Mouse (Mus musculus) erythroblast, adult 5-6 weeks (primary cell): ENCODE data around the gene Frmd4b. TPM values are rescaled to one million over a fixed set of nuclear protein-coding genes. Genes with fewer than 3 reads are reported as not detected.

Experiments used
- ATAC-seq: replicated peaks from 2 replicates; pipeline ENCODE4 v1.8.0; 2016; ENCODE audit warnings: moderate number of reproducible peaks, mild to moderate bottlenecking, moderate TSS enrichment, inconsistent platforms; ENCODE audit not compliant: poor library complexity, low FRiP score, severe bottlenecking
- total RNA-seq, 2 experiments: library from RNA; stranded (forward) in 1 of 2; stranded (reverse) in 1 of 2; fragments of 150-400 nt in 1 of 2; fragments of 200-764, 138-1000 nt in 1 of 2; gene quantifications; 2 replicates each; pipeline versions ENCODE4 v1.2.3 to v1.2.4; 2015 to 2017; ENCODE audit warnings: low replicate concordance in 2 of 2

The Frmd4b gene
- total RNA-seq, 2 experiments from 2014 or later, result 2.9 to 6.1 TPM

DNA sequence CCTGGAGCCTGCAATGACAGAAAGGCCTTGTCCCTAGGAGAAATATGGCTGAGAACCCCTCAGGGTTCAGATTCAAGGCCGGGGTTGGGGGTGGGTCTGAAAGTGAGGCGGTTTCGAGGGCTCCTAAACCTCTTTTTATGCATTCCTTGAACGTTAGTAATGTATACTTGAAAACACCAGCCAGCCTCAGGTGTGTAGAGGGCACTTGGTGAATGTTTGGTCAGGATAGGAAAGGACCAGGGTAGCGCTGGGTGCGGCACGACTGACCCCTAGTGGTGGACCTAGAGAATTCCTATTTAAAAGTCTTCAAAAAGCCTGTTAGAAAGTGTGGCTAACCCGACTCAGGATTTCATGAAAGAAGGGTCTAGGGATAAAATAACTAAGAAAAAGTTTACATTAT, 91.2 kb downstream of the Frmd4b start:
- ATAC-seq, result no peak

DNA sequence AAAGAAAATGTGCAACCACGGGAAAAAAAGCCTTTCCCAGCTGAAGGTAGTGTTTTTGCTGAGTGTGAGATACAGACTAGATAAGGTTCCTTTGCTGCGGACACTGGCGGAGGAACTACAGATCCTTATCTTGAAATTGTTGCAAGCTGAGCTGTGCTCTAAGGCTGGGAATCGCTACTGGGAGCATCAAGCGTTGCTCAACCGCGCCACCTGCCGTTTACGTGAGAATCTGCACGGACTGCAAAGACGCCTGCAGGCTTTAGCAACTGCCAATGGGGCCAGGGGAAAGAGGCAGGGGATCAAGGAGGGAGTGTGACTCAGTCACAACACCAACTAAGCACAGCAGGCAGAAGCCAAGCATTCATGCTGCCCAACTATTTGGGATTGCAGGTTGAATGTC, 94.2 kb downstream of the Frmd4b start:
- no peak for ATAC-seq

DNA sequence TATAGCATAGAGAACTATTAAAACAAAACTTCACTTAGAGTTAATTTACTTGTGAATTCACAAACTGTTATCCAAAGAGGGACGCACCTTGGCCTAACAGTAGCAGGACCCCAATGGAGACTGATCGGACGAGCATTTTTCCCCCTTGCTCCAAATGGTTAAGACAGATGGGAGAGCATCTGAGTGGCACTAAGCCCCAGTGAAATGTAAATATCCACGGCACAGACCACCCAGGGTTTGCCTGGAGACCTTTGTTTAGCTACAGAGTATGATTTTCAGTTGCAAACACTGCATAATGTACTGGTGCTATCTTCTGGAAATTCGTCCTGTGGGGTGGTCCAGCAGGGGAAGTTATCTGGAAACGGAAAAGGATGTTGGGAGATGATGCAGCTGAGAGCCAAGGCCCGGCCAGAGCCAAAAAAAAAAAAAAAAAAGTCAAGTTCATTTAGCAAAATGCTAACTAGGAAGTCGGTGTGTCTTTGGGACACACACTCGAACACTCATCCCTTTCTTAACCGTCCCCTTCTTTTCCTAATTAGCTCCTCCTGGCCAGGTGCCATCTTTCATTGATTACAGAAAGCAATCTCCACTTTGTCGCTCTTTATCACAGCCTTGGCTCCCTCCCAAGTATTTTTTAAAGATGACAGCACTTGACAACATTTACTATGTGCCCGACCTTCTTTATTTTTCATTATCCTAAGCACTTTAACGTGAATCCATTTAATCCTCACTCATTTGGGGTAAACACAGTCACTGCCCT, 95.9 kb downstream of the Frmd4b start:
- no peak for ATAC-seq

DNA sequence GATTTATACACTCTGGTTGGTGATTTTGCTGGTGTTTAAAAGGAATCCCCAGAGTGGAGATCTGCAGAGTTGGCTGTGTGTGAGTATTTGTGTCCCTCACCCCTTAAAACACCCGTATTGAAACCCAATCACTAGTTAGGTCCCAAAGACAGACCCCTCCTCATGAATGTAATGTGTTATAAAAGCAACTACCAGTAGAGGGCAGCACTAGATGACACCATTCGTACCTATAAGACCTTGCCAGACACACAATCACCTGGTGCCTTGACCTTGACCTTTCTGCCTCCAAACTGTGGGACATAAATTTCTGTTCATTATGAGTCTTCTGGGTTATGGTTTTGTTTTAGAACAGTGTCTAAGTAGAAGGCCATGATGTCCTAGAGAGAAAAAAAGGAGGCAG, 96.8 kb downstream of the Frmd4b start:
- no peak for ATAC-seq

DNA sequence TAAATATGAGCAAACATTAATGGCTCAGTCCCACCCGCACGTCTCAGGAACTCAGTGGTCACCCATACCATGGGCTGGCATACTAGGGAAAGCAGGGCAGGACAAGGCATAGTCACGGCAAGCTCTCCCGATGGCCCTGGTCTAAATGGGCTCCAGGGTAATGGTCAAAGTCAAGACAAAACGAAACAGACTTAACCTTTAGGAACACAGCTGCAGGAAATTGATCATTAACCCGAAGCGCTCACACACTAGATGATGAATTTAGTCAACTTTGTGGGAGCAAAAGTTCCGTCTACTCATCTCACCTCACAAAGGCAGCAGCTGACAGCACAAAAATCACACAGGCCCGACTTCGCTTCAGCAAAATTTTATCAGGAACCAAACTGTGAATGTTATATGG, 97.8 kb downstream of the Frmd4b start:
- ATAC-seq, result no peak

- no peak for ATAC-seq
Observed at GRCm38 (mm10) chr6:97518467-97518866, 98.9 kb downstream of the Frmd4b start.

DNA sequence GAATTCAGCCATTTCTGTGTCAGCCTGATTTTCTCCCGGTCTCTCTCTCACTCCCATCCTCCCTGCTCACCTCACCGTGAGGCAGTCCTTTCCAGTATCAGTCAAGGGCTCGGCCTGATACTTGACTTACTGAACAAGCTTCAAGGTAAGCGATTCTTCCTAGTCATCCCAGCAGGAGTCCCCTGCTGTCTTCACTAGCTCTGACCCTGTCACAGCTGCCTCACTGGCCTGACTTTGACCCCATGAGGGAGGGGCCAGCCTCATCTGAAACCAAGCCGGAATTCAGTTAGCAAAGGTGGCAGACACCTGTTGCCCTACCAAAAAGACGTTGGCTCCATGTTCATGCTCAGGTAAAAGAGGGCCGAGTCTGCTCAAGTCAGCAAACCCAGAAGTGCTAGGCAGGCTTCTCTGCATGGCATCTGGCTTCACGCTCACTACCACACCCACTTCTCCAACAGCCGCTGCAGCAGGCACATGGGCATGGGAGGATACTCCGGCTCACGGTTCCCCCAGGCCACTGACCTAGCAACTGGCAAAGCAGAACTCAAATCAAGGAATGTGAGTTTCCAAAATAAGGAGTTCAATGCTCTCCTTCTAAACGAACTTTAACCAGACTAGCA, 99.6 kb downstream of the Frmd4b start:
- no peak for ATAC-seq

GRCm38 (mm10) chr6:97516941-97517340, 100.4 kb downstream of the Frmd4b start:
- ATAC-seq, result no peak

- ATAC-seq, result no peak
Observed at GRCm38 (mm10) chr6:97510771-97511170, 106.6 kb downstream of the Frmd4b start.

DNA sequence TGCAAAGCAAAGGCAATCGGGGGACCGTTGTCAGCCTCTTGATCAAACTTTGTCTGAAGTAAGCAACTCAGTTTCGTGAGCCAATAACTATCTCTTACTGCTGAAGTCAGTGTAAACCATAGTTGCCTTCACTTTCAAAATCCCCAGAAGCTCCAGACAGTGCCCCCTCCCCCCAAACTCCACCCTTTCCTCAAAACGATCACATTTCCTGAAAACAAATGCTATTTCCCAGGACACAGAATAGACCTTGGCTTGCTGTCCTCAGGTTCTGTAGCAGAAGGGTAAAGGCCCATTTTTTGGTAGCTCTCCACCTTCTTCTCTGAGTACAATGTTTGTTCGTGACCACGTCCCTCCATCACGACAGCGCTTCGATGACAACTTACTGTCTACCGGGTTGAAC, 107.9 kb downstream of the Frmd4b start:
- no peak for ATAC-seq

- no peak for ATAC-seq
Observed at GRCm38 (mm10) chr6:97508480-97508879, 108.9 kb downstream of the Frmd4b start.

DNA sequence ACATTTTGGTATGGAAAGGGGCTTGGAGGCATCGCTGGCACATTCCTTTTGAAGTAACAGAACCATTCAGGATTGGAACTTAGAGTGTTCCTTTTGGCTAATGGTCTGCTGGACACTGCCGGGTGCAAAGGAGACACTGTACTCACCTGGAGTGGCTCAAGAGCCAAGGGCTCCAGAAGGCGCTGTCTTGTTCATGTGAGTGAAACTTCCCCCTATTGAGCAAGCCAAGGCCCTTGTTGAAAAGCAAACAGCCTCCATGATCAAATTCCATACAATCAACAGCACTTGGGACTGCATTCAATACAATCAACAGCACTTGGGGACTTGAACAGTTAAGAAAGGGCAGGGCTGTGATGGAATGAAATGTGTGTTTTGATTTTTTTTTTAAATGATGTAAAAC, 109.4 kb downstream of the Frmd4b start:
- ATAC-seq, result no peak

DNA sequence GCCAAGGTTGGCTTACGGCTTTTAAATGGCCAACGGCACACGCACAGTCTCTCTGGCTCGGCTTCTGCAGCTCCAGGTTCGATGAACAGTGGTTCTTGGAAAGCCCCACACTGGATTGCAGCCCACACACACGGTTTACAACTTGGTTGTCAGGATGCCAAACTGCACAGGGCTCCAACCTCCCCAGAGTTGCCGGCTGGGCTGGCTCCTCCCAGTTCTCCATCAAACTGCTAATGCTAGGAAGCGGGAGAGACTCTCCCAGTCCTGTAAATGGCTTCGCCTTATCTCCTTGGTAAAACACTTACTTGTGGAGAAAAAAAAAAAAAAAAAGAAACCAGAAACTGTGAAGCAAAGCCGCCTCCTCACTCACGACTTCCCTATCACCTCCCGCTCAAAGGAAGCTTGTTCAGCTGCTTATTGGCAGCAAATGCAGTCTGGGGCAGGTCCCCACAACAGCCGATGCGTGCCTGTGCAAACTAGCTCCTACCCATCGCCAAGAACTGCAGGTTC, 111.1 kb downstream of the Frmd4b start:
- no peak for ATAC-seq

- no peak for ATAC-seq
Observed at GRCm38 (mm10) chr6:97504673-97505072, 112.7 kb downstream of the Frmd4b start.

DNA sequence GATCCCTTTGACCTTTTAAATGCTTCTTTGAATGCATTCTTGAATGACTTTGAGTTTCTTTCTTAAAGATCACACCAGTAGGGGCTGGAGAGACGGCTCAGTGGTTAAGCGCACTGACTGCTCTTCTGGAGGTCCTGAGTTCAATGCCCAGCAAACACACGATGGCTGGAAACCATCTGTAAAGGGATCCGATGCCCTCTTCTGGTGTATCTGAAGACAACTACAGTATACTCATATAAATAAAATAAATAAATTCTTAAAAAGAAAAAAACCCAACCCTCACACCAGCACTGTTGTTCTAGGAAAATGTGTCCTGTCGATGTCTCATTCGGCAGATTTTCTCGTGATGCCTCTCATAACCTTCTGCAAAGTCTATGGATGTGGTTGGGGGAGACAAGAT, 116.3 kb downstream of the Frmd4b start:
- ATAC-seq, result no peak

DNA sequence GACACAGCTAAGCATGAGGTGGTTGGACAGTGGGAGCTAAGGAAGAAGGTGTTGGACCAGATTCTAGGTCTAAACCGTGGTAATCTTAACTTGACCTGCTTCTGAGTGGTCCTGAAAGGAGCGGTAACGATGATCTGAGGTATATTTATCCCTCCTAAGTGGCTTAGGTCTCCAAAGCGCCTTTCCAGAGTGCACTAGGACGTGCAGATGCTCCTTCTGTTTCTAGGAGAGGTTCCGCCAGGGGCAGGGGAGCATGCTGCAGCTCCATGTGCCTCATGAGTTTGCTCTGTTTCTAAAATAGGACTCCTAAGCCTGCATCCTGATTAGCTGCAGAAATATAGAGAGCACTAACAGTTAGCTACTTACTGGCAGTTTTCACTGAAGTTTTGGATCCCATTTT, 117.1 kb downstream of the Frmd4b start:
- no peak for ATAC-seq

DNA sequence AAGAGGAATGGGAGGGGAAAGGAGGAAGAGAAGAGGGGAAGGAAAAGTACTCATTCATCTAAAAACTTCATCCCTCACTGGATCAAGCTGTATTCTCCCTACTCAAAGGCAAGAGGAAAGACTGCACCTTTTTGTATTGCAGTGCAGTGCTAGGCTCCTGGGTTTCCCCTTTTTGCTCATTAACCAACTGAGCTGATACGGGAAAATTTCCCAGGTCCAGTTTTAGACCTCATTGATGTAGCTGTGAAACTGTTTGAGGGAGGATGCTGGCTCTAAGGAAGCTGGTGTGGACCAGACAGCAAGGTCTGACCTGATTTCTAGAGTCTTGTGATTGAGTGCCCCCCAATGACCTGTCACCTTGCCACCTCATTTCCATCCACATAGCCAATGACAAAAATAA, 121.3 kb downstream of the Frmd4b start:
- ATAC-seq, result no peak

DNA sequence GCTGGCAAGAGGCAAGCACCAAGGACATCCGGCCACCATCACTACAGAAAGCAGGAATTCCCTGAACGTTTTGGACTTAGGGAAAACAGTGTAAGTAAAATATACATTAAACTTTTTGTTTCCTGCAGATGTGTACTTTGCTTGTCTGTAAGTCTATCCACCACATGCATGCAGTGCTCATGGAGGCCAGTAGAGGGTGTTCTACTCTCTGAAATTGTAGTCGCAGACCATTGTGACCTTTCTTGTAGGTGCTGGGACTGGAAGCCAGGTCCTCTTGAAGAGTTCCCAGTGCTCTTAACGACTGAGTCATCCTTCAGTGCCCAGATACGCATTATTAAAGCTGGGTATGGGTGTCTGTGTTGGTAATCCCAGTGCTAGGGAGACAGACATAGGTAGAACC, 126.3 kb downstream of the Frmd4b start:
- ATAC-seq, result no peak

DNA sequence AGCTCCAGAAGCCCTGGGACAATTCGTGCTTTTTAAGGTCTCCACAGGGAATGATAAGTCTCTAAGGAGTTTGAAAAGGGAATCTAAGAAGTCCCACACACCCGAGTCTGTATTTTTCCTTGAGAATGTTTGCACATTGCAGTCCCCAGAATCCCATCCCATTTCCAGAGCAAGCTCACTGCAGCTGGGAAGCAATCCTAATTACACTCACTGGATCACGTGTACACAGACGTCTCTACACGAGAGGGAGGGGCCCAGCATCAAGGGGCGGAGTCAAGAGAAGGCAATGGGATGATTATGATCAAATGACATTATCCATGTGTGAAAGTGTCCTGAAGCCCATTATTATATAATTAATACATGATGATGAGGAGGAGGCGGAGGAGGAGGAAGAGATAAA, 128.5 kb downstream of the Frmd4b start:
- no peak for ATAC-seq

DNA sequence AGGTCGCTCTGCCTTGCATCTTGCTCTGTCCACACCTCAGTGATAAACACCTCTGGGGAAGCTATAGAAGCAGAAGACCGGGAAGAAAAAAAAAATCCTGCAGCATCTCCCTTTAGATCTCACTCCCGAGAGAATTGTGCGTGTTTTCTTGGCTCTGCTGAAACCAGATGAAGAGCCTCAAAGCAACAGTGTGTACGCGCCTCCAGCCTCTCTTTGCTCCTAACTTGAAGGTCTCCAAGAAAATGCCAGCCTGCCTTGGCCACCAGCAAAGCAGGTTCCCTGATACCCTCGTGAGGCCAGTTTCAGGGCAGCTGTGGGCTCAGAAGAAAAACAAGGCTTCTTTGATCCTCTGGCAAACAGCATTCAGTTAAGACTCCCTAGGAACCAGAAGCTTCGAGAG, 129.1 kb downstream of the Frmd4b start:
- ATAC-seq, result no peak

GRCm38 (mm10) chr6:97487535-97488081, 129.7 kb downstream of the Frmd4b start:
- no peak for ATAC-seq
